Mouse (Mus musculus) frontal cortex, adult 2 months (tissue): Measurements from ENCODE around the gene Parva. TPM values are rescaled to one million over a fixed set of nuclear protein-coding genes. Genes with fewer than 3 reads are reported as not detected.

Experiments used
- DNase-seq, 2 experiments: peaks; one replicate each; pipeline ENCODE4 v3.0.0; 2022; ENCODE audit warnings: low spot score in 1 of 2; ENCODE audit errors: extremely low spot score in 1 of 2
- polyA plus RNA-seq: library from polyadenylated mRNA; depleted of rRNA; stranded (reverse); fragments of >200 nt; gene quantifications from 2 replicates; pipeline ENCODE4 v1.2.3, GENCODE M21; 2012

The Parva gene
- polyA plus RNA-seq, 1 experiment, result 40.7 TPM

DNA sequence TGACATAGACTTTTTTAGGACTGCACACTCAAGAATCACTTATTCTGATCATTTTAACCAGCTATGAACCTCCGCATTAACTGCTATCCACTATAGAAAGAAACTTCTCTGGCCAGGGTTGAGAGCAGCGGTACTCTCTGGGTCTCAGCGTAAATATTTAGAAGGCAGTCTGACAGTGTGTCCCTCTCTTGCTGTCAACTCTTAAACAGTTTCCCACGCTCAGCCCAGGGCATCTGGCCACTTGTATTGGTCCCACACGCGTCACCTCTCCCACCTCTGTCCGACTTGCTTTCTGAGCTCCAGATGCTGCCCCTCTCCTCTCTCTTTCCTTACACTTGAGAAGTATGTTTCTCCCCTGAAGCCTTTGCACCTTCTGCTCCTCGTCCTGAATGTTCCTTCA, 81.8 kb downstream of the Parva start:
- DNase-seq, result no peak

GRCm38 (mm10) chr7:112510336-112511048, 83.2 kb downstream of the Parva start:
- DNase-seq, result no peak

- peak in 1 of 2 experiments; percentile 30 for DNase-seq
Measured at GRCm38 (mm10) chr7:112511309-112511708, 84.0 kb downstream of the Parva start.

DNA sequence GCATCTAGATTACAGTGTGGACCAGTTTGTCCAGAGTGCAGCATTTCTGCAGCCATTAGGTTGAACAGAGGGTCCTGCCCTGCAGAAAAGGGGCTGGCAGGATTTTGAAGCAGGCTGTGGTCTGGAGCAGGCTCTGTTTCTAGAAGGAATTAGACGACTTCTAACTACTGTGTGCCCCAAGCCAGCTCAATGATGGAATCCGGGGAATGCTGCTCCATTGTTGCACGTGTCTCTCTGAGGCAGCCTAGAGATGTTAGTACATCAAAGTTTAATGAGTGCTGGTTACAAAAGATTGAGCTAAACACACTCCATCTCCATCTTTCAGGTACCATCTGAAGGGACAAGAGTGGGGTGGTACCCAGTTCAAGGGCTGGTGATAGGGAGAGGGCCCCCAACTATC, 85.0 kb downstream of the Parva start:
- DNase-seq, result no peak

GRCm38 (mm10) chr7:112512895-112513294, 85.6 kb downstream of the Parva start:
- no peak for DNase-seq

GRCm38 (mm10) chr7:112514636-112515193, 87.4 kb downstream of the Parva start:
- no peak for DNase-seq

GRCm38 (mm10) chr7:112525465-112525864, 98.2 kb downstream of the Parva start:
- DNase-seq, result peak; percentile 19 to 32

DNA sequence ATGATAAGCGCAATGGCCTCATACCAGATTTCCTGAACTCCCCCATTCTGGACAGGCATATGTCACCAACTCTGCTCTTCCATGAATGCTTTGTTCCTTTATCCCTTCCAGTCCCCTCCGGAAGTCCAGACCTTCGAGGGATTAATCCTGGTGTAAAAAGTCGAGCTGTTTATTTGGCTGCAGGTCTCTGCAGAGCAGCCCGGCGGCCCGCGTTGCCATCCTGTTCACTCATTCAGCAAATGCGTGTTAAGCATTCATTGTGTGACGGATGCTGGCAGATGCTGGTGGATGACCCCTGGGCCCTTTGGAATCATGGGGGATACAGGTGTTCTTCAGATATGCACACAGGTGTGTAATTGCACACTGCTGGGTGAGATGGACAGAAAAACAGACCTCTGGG, 98.9 kb downstream of the Parva start:
- DNase-seq, result no peak

DNA sequence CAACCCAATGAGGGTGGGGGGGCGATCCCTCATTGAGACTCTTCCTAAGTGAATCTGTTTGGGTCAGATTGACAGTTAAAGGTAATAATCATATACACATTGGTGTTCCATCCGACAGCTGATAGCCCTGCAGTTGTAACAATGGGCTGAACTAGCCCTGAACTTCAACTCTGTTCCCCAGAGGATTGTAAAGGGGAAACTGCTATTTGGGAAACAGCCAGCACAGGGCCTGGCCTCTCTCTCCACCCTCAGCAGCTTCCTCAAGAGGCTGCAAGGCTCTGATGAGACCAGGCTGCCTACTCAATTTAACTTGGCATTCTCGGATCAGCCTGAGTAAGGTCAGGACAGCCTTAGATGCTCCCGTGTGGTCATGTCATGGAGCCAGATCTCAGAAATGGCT, 99.9 kb downstream of the Parva start:
- no peak for DNase-seq

GRCm38 (mm10) chr7:112528059-112528458, 100.8 kb downstream of the Parva start:
- DNase-seq, result no peak

DNA sequence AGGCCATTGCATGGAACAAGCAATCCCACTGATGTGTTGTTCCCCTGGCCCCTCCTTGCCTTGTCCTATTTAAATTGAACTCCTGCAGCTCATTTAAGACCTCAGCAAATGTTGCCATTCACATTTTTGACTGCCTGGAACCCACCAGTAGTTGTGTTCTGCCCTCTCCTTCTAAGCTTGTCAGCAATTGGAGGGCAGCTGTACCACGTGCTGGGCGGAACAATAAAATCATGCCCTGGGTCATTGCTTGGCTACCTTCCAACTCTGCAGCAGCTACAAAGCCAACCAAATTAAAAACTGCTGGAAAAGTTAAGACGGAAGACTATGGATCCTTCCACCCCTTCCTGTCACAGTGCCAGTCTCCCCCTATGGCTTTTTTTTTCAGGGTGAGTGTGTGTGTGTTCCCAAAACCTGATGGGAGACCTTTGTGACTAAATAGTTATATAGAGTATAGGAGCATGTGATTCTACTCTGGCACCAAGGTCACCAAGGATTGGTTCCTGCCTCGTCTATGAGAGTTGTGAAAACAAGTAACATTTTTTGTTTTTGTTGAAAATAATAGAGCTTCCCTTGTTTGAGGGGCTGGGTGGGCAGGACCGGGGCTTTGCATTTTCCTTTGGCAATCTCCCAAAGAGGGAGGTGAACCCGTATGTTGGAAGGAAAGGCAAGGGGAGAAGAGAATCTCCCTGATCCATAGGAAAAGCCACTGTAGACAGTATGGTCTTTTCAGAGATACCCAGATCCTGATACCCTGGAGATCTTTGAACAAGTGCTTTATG, 101.5 kb downstream of the Parva start:
- no peak for DNase-seq

GRCm38 (mm10) chr7:112530924-112531323, 103.6 kb downstream of the Parva start:
- DNase-seq, result no peak

GRCm38 (mm10) chr7:112534148-112534547, 106.8 kb downstream of the Parva start:
- no peak for DNase-seq

GRCm38 (mm10) chr7:112535408-112535921, 108.2 kb downstream of the Parva start:
- DNase-seq, result peak; percentile 40 to 55

GRCm38 (mm10) chr7:112549136-112549535, 121.8 kb downstream of the Parva start:
- no peak for DNase-seq

DNA sequence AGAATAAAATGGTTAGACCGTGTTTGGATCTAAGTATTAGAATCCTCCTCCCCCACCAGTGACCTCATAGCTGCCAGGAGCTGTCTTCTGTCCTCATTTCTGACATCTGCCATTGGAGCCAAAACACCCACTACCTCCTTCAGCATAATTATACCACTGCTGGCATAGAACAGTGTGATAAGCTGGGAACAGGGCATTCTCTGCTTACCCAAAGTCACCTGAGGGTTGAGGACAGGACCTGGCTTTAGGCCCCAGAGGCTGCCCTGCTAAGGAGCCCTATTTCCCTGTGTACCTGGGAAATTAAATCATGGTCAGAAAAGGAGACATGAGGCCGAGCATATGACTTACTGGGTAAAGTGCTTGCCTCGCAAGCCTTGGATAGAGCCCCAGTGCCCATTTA, 134.2 kb downstream of the Parva start:
- no peak for DNase-seq

DNA sequence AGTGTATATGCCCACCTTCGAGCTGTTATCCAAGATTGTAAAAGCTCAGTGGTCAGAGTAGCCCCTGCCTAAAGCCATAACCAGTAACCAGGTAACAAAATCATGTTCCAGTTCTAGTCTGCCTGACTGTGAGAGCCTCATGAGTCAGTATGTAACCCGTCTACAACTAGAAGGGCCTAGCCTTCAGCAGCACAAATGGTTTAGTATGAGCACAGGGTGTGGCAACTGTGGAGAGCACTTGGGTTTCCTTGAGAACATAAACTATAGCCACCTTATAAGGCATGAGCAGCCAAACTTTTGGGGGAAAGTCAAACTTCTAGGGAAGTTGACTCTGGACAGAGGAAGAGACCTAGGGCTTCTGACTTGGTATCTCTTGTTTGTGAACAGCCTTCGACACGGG, 139.7 kb downstream of the Parva start:
- DNase-seq, result no peak

DNA sequence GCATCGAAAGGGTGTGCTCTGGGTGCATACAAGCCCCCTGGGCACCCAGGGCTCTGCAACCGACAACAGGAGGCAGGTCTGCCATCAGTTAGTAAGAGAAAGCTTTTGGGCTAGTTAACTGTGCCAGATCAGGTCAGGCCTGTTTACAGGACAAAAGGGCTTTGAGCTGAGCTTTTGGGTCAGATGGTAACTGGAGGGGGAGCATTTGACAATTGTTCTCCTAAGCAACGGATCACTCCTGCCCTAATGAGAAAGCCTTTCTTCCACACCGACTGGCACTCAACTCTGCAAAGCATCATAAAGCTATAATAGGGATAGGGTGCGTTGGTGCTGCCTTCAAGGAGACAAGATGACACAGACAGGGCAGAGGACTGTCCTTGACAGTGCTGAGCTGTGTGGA, 141.7 kb downstream of the Parva start:
- DNase-seq, result no peak

DNA sequence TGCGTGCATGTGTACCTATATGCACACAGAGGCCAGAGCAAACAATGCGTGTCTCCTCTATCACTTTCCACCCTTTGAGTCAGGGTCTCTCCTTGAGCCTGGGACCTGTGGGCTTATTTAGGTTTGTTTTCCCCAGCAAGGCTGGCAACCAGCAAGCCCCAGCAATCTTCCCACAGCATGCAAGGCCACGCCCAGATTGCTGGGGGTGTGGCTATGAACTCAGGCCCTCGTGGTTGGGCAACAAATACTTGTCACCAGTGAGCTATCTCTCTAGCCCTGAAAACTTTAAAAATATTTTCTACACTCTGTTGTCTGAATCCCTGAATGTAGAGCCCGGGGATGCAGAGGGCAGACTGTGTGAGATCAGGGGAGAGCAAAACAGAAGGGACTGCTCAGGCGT, 154.3 kb downstream of the Parva start:
- no peak for DNase-seq

- DNase-seq, result no peak
Measured at GRCm38 (mm10) chr7:112582882-112583405, 155.6 kb downstream of the Parva start.

GRCm38 (mm10) chr7:112587449-112587848, 160.1 kb downstream of the Parva start:
- DNase-seq, result no peak
